Mouse (Mus musculus): Measurements from ENCODE around the gene Crispld2.

Crispld2 gene

GRCm38 (mm10) chr8:120018379-120018778, 26.1 kb downstream of the Crispld2 start:
- in situ Hi-C loops (cut with MboI; ENCODE audit: low pct_unique_long_range_greater_than_20kb in 1 of 2, low sequenced_read_pairs in 2 of 2, unreplicated experiment in 1 of 2) = no loop called here

GRCm38 (mm10) chr8:120019297-120019696, 27.1 kb downstream of the Crispld2 start:
- in situ Hi-C loops (cut with MboI; ENCODE audit: low pct_unique_long_range_greater_than_20kb in 1 of 2, low sequenced_read_pairs in 2 of 2, unreplicated experiment in 1 of 2) = no loop called here

GRCm38 (mm10) chr8:120020298-120020697, 28.1 kb downstream of the Crispld2 start:
- in situ Hi-C loops (cut with MboI; ENCODE audit: low pct_unique_long_range_greater_than_20kb in 1 of 2, low sequenced_read_pairs in 2 of 2, unreplicated experiment in 1 of 2) = no loop called here

GRCm38 (mm10) chr8:120026199-120026598, 34.0 kb downstream of the Crispld2 start:
- in situ Hi-C loops (cut with MboI; ENCODE audit: low pct_unique_long_range_greater_than_20kb in 1 of 2, low sequenced_read_pairs in 2 of 2, unreplicated experiment in 1 of 2) = no loop called here

GRCm38 (mm10) chr8:120026991-120027390, 34.8 kb downstream of the Crispld2 start:
- in situ Hi-C loops (cut with MboI; ENCODE audit: low pct_unique_long_range_greater_than_20kb in 1 of 2, low sequenced_read_pairs in 2 of 2, unreplicated experiment in 1 of 2) = no loop called here

- in situ Hi-C loops (cut with MboI; ENCODE audit: low pct_unique_long_range_greater_than_20kb in 1 of 2, low sequenced_read_pairs in 2 of 2, unreplicated experiment in 1 of 2) = no loop called here
Observed at GRCm38 (mm10) chr8:120030447-120030846, 38.2 kb downstream of the Crispld2 start.

- in situ Hi-C loops (cut with MboI; ENCODE audit: low pct_unique_long_range_greater_than_20kb in 1 of 2, low sequenced_read_pairs in 2 of 2, unreplicated experiment in 1 of 2) = no loop called here
Observed at GRCm38 (mm10) chr8:120032549-120033208, 40.4 kb downstream of the Crispld2 start.

GRCm38 (mm10) chr8:120034471-120034870, 42.2 kb downstream of the Crispld2 start:
- in situ Hi-C loops (cut with MboI; ENCODE audit: low pct_unique_long_range_greater_than_20kb in 1 of 2, low sequenced_read_pairs in 2 of 2, unreplicated experiment in 1 of 2) = no loop called here

GRCm38 (mm10) chr8:120036111-120036510, 43.9 kb downstream of the Crispld2 start:
- in situ Hi-C loops (cut with MboI; ENCODE audit: low pct_unique_long_range_greater_than_20kb in 1 of 2, low sequenced_read_pairs in 2 of 2, unreplicated experiment in 1 of 2) = no loop called here

GRCm38 (mm10) chr8:120036578-120036977, 44.3 kb downstream of the Crispld2 start:
- in situ Hi-C loops (cut with MboI; ENCODE audit: low pct_unique_long_range_greater_than_20kb in 1 of 2, low sequenced_read_pairs in 2 of 2, unreplicated experiment in 1 of 2) = no loop called here

- in situ Hi-C loops (cut with MboI; ENCODE audit: low pct_unique_long_range_greater_than_20kb in 1 of 2, low sequenced_read_pairs in 2 of 2, unreplicated experiment in 1 of 2) = no loop called here
Observed at GRCm38 (mm10) chr8:120037199-120037598, 45.0 kb downstream of the Crispld2 start.

GRCm38 (mm10) chr8:120037611-120038010, 45.4 kb downstream of the Crispld2 start:
- in situ Hi-C loops (cut with MboI; ENCODE audit: low pct_unique_long_range_greater_than_20kb in 1 of 2, low sequenced_read_pairs in 2 of 2, unreplicated experiment in 1 of 2) = no loop called here

GRCm38 (mm10) chr8:120038741-120039140, 46.5 kb downstream of the Crispld2 start:
- in situ Hi-C loops (cut with MboI; ENCODE audit: low pct_unique_long_range_greater_than_20kb in 1 of 2, low sequenced_read_pairs in 2 of 2, unreplicated experiment in 1 of 2) = no loop called here

GRCm38 (mm10) chr8:120039313-120039919, 47.2 kb downstream of the Crispld2 start:
- in situ Hi-C loops (cut with MboI; ENCODE audit: low pct_unique_long_range_greater_than_20kb in 1 of 2, low sequenced_read_pairs in 2 of 2, unreplicated experiment in 1 of 2) = no loop called here

- in situ Hi-C loops (cut with MboI; ENCODE audit: low pct_unique_long_range_greater_than_20kb in 1 of 2, low sequenced_read_pairs in 2 of 2, unreplicated experiment in 1 of 2) = no loop called here
Observed at GRCm38 (mm10) chr8:120040861-120041260, 48.6 kb downstream of the Crispld2 start.

- in situ Hi-C loops (cut with MboI; ENCODE audit: low pct_unique_long_range_greater_than_20kb in 1 of 2, low sequenced_read_pairs in 2 of 2, unreplicated experiment in 1 of 2) = no loop called here
Observed at GRCm38 (mm10) chr8:120042542-120043312, 50.5 kb downstream of the Crispld2 start.

GRCm38 (mm10) chr8:120044907-120045306, 52.7 kb downstream of the Crispld2 start:
- in situ Hi-C loops (cut with MboI; ENCODE audit: low pct_unique_long_range_greater_than_20kb in 1 of 2, low sequenced_read_pairs in 2 of 2, unreplicated experiment in 1 of 2) = no loop called here

GRCm38 (mm10) chr8:120045471-120045870, 53.2 kb downstream of the Crispld2 start:
- in situ Hi-C loops (cut with MboI; ENCODE audit: low pct_unique_long_range_greater_than_20kb in 1 of 2, low sequenced_read_pairs in 2 of 2, unreplicated experiment in 1 of 2) = no loop called here

GRCm38 (mm10) chr8:120046258-120047020, 54.2 kb downstream of the Crispld2 start:
- in situ Hi-C loops (cut with MboI; ENCODE audit: low pct_unique_long_range_greater_than_20kb in 1 of 2, low sequenced_read_pairs in 2 of 2, unreplicated experiment in 1 of 2) = no loop called here

Measured in mouse embryonic stem cell (cell line).